Mouse (Mus musculus) liver (tissue): ENCODE results near the gene Rdh5.
A peak's percentile ranks its signal among the peaks of the same experiment; 100 is the strongest.

Source experiments
- DNase-seq: peaks from one replicate; pipeline ENCODE4 v3.0.0-alpha.2; 2020; ENCODE audit warnings: mixed read lengths

Rdh5 gene

DNA sequence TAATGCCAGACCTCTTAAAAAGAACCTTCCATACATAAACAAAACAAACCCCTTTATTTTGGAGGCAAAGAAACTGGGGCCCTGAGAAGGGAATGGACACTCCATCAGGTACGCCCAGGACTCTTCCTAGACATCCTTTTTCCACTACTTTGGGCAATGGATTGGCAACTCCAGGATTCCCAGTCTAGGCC is at the start of gene Rdh5:
Gene Rdh5 (minus strand): TSS at position 67 of the 191 bp plus-strand sequence.
- no peak for DNase-seq

DNA sequence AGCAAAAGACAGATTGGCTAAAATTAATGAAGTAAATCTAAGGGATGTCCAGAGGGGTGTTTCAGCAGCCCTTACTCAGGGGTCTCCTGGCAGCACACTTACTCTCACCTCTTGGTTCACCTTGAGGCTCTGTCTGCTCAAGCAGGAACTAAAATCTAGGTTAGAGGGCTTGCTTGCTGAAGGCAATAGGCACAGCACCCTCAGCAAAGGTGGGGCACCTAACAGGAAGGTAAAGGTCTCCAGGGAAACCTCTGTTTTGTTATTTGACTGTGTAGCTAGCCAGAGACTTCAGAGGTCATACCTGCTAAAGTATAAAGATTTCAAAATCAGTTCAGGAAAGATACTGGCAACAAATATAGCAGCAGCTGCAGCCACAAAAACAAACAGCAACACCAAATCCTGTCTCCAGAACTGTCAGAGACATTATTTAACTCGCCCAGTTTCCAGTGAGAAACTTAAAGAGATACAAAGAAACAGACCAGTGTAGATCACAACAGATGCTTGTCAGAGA is 48.1 kb upstream of the Rdh5 start:
- no peak for DNase-seq

DNA sequence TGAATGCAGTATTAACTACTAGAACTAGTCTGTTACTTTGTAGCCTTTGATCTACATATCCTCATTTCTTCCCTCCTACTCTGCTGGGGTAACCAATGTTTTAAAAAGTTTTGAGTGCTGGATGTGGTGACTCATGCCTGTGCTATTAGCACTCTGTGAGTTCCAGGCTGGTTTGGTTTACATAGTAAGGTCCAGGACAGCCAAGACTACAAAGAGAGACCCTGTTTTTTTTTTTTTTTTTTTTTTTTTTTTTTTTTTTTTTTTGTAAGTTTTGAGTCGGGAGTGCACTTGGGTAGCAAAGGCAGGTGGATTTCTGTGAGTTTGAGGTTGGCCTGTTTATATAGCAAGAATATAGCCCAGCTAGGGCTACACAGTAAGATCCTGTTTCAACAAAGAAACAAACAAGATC is 45.7 kb upstream of the Rdh5 start:
- no peak for DNase-seq

DNA sequence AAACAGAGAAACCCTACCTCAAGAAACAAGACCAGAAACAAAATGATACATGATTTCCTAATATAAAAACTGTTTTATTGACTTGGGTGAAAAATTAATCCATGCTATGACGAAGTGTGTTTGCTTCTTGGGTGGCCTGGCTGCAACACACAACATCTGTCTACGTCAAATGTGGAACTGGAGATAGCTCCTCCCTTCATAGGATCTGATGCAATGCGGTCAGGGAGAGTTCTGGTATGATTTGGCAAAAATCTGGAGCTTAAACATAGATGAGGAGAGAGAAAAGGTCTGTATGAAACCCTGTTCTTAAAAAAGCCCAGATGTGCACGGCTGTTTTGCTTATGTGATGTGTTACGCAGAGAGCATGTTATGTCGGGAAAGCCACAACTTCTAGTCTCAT is 43.2 kb upstream of the Rdh5 start:
- DNase-seq: no peak

DNA sequence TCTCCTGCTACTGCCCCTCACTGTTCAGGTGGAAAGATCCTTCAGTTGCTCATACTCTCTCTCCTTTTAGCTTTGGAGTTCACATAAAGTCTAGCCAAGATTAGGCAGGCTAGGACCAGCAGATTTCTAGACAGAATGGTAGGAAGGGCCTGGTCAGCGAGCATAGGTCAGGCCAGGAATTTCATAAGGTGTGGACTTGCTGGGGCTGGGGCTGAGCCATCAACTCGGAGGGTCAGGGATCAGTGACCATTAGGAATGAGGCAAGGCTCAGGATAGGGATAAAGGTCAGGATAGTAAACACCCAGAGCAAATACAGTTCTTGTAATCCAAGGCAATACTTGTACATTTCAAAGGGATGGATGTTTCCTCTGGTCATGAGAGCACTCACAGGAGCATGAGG is 42.3 kb upstream of the Rdh5 start:
- peak; percentile 15 for DNase-seq

DNA sequence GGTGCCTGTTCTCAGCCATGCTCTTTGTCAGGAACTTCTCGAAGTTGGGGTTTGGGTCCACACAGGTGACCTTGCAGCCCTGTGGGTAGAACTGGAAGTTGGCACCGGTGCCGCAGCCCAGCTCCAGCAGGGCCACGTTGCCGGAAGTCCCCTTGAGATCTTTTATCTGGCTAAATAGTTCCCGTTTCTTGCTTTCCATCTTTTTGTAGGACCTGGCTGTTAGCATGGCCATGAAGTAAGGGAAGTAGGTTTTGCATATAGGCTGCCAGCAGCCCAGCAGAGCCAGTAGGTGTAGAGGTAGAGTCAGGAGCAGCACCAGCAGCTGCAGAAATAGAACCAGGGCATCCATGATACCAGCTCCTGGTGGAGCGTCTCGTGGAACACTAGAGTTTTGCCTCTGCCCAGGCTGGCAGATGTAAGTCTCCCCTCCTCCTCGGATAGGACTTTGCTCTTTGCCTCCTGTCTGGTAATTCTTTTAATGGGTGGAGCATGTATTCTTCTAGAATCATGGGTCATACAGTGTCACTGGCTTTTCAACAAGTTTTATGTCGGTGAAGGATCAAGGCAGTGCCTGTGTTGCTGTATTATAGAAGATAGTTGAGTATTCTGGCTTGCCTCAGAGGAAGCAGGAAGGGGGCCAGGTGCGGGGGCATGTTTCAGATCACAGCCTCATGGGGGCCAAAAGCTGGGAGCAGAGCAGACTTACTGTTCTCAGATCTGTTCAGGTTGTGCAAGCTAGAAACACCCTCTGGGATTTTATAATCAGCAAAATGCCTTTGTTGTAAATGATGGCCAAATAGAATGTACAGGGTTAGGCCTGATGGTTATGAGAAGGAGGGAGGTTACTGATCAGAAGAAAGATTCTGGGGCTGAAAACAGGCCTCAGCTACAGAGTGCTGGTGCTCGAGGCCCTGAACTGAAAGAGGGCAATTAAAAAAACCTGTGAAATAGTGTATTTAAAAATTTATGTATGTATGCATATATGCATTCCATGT is 38.2 kb upstream of the Rdh5 start, which contains the start of gene Mettl7b:
Gene Mettl7b (minus strand): TSS at position 399 of the 995 bp plus-strand sequence.
- DNase-seq: no peak

DNA sequence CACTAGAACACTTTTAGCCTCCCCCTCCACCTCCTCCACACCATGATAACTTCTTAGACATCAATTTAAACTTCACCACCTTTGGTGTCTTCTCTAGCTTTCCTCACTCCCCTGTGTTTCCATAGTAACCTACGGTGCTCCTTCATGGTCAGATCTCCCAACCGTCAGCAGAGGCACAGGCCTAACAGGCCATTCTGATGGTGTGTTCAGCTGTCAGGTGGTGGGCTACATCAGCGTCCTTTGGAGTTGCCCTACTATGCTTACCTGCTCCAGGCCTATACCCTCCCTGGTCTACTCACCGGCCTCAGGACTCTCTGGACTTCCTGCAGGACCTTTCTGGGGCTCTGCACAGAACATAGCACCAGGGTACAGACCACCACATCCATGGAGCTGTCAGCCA is 37.5 kb upstream of the Rdh5 start:
- no peak for DNase-seq

DNA sequence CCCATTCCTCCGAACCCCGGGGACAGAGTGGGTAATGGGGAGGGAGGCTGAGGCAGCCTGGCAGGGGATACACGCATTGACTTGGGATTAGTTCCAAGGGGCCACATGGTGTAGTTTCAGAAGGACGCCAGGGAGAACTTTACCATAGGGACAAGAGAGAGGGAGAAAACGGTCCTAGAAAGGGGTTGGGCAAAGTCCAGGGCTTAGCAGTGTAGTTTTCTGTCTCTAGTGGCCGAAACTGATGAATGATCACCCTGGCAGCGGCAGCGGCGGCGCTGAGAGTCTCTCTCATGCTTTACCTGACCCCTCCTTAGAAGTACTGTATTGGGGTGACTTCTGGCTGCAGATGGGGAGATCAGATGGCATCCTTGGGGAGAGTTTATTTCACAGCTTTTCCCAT is 35.7 kb upstream of the Rdh5 start:
- no peak for DNase-seq

DNA sequence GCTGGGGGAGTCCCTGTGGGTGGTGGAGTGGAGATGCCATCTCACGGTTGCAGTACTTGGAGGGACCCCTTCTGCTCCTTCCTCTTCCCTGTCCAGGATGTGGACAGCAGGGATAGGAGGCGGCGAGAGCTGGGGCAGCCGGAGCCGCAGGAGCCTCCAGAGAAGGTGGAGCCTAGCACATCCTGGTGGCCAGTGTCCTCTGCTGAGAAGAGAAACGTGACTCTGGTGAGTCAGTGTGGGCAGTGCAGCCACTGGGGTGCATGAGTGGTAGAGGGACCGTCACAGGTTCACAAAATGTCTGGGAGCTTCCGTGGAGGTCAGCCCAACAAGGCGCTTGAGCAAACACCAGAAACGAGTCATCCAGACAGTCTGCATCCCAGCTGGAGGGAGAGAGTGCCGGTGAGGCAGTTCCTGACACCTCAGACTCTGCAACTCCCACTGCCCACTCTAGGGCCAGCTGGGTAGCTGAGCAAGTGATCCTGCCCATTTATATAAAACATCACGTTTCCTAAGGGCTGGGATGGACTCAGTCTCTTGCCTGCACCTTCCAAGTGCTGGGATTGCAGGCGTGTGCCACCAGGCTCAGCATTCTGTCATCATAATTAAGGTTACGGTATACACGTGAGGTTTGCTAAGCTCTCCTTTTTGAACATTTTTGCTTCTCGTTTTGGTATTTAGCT is 27.7 kb upstream of the Rdh5 start:
- DNase-seq: no peak

DNA sequence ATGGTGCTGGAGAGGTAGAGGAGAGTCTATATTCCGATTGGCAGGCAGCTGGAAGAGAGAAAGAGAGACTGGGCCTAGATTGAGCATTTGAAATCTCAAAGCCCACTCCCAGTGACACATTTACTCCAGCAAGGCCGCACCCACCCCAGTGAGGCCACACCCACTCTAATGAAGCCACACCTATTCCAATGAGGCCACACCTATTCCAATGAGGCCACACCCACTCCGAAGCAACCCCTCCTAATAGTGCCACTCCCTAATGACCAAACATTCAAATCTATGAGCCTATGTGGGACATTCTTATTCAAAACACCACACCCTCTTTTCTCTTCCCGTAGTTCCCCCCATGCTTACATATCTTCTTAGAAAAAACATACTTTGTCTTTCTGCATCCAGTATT is 24.8 kb upstream of the Rdh5 start:
- DNase-seq: no peak

DNA sequence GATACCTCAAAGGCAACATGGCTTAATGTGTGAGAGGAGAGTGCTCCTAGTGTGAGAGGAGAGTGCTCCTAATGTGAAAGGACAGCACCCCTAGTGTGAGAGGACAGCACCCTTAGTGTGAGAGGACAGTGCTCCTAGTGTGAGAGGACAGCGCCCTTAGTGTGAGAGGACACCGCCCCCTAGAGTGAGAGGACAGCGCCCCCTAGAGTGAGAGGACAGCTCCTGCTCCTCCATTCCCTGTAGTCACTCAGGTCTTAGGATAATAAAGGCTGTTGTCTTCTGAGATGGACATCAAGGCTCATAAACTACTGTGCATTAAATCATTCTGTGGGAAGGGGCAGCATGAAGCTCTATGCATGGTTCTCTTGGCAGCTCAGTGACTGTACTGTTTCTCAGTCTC is 23.0 kb upstream of the Rdh5 start:
- peak; percentile 35 for DNase-seq

DNA sequence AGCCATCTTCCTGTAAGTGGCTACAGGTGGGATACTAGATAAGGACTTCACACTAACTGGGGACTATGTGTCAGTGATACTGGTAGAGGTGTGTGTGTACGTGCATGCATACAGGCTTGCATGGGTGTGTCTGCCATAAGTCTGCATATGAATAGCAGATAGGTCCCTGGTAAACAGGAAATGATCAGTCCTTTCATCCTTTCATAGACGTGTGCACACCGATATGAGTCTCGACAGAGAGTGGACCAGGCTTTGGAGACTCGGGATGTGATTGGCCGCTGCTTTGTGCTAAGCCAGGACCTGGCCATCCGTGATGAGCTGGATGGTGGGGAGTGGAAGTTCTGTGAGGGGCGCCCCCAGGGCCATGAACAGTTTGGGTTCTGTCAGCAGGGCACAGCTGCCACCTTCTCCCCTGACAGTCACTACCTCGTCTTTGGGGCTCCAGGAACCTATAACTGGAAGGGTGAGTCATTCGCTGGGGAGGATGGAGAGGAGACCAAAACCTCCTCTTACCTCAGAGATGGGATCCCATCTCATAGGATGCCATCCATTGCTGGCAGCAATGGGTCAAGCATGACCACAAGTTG is 17.9 kb upstream of the Rdh5 start:
- DNase-seq: no peak

DNA sequence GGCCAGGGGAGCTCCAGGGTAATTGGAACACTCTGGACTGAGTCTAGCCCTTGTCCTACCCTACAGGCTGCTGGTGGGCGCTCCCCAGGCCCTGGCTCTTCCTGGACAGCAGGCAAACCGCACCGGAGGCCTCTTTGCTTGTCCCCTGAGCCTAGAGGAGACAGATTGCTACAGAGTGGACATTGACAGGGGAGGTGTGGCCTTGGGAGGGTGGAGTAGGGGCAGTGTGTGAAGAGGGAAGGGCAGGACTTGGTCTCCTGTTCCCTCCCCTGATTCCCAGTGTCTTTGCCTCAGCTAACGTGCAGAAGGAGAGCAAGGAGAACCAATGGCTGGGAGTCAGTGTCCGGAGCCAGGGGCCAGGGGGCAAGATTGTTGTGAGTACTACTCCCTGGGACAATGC is 16.3 kb upstream of the Rdh5 start:
- DNase-seq: no peak

DNA sequence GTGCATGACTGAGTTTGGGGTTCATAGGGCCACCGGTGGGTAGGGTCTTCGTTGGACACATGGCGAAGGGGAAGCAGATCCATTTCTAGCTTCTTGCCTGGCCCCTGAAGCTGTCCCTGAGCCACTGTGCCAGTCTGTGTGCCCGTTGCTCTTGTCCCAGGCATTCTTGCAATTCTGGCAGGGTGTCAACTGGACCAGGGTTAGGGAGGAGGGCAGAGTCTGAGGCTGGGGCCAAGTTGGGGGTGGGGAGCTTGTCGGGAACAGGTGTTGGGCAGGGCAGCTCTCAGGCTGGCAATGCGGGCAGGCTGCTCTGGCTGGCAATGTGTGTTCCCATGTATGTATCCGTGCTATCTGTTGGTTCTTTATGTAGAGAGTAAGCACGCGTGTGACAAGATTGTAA is 15.8 kb upstream of the Rdh5 start:
- DNase-seq: no peak

DNA sequence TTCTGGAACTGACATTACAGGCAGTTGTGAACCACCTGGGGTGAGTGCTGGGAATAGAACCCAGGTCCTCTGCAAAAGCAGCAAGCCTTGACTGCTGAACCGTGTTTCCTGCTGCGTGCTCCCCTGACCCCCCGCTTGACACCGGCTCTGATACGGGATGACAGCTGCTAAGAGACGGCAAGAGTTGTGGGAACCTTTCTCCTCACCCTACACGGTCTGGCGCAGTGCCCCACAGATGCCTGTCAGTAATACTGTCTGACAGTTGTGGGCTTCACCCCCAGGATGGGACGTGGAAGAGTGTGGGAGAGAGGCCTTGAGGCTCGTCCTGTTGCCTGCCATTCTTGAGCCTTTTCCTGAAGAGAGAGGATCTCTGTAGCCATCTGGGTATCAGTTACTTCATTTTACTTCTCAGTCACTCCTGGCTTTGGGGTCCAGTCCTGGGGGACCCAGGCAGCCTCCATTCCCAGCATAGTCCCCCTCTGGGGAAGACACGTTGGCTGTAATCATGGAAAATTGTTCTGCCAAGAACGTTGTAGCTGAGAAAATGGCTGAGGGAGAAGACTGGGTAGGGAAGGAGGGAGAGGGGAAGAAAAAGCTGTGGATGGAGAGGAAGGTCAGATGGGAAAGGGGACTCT is 15.2 kb upstream of the Rdh5 start:
- DNase-seq: no peak

DNA sequence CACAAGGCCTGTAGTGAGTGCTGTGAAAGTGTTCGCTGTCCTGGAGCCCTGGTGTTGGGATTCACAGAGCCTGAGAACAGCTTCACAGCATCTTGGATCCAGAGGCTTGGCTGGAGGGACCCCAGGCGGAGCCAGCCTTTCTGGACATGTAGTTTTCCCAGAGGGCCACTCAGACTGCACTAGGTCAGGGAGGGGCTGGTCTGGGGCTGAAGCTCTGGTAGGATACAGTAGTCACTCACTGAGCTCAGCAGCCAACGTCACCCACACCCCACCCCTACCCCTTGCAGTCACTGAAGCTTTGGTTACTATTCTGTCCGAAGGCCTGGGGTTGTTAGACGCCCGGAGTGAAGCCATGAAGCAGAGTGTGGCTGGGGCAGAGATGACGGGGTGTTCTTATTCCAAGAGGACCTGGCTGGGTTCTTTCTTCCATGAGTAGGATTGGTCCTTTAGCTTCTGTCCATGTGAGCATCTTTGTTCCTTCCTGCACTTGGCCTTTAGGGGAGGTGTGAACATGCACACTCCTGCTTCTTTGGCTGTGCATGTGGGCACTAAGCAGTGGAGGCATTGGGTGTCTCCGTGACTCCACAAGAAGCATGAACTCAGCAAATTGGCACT is 13.2 kb upstream of the Rdh5 start:
- DNase-seq: no peak

DNA sequence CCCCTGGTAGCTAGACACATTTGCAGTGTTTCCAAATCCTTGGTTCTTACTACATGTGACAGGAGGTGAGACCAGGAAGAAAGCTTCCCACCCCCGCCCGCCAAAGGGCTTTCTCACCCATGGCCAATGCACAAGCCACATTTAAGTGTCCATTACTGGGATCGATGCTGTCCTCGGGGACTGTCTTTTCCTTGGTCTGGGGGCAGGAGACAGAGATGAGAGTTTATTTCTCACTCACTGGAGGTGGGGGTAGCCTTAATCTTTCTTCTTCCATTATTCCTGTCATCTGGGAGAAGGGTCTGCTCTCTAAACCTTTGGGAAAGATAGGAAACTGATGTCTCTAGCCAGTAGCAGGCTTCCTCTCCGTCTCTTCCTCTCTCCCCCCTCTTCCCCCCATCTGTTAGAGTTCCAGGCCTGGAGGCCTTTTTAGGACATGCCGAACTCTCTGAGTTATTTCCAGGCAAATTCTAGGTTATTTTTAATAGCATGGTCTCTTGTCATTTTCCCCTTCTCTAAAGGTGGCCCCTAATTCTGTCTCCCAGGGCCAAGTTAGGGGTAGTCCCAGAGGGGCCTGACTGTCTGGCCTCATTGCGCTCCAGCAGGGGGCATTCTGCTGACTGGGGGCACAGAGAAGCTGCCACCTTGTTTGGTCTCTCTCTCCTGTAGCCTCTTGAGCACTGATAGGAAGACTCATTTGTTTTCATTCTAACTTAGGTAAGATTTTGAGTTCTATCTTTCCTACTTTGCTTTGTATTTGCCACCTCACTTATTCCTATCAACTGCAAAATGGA is 12.5 kb upstream of the Rdh5 start:
- DNase-seq: no peak

DNA sequence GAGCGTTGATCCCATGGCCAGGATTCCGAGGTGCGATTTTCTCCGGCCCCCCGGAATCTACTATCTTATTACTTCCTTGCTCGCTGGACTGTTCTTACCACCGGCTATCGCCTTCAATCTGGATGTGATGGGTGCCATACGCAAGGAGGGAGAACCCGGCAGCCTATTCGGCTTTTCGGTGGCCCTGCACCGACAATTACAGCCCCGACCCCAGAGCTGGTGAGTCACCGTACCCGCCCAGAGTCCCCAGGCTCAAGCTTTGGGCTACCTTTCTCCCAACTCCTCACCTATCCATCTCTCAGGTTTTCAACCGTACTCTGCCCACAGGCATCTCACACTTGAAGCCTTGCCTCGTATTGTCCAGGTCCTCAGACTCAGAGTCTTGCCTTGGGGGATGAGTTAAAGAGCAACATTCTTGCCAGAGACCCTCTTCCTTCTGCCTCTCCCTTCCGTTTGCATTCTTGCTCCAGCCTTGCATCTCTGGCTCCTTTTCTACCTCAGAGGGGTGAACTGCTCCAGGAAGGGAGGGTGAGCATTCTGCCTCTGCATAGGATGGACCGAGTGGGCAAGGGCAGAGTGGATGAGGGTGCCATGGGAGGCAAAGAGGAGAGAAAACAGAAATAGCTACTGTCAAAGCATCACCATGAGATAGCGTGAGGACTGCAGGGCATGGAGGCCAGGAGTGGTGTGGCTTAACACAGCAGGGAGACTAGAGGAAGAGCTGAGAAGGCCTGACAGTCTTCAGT is 11.5 kb upstream of the Rdh5 start:
- DNase-seq: no peak

DNA sequence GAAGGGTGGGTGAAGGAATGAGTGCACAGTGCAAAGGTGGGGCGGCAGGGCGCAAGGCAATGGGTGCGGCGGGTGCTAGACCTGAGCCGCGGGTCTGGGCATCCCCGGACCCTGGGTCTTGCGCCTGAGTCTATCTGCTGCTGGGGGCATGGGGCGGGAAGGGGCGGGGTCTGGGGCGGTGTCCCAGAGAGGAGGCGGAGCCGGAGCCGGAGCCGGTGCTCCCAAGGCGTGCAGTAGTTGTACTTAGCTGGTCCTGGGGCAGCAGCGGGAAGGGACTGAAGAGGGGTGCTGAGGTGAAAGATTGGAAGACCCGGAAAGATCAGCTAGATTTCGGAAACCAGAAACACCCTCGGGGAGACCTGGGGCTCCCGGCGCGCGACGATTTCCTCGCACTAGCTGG is 10.9 kb upstream of the Rdh5 start, which contains the start of gene Itga7:
Gene Itga7 (plus strand): TSS at position 245 of the 400 bp plus-strand sequence.
- DNase-seq: peak; percentile 43

DNA sequence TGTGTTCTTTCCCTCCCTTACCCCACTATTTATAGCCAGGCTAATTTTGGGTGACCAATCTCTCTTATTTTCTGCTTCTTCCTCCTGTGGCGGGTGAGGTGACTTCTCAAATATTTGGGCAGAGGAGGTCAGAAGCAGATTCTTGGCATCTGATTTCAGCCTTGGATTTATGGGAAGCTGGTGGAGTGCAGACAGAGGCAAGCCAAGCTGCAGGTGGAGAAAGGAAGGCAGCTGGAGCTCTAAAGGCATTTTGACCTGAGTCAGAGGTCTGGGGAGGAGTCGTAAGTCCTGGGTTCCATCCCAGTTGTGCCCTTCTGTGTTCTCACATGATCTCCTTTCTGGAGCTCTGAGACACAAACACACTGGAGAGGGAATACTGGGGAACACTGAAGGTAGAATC is 8.8 kb upstream of the Rdh5 start:
- no peak for DNase-seq
